19 mouse cellular contexts compared by ENCODE assay signal in the genomic region with DNA sequence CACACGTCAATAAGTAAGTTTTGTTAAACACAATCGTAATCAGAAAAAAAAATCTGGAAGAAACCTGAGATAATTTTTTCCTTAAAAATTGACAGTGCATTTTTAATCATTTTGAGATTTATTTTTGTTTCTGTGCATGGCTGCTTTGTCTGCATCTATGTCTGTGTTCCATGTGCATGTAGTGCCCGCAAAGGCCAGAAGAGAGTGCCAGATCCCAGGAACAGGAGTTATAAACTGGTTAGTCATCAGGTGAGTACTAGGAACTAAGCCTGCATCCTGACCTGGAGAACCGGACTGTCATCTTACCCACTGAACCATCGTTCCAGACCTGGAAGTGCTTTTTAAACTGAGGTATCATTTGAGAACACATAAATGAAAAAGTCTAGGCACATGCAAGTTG.
DNase-seq lines count a peak whose midpoint lies in the region; ATAC-seq and TF ChIP-seq lines count a peak whose summit lies in the region.
"Had no signal": no experiment of that assay in that cellular context is flagged by ENCODE, and none has a peak within 500 bp of the region (broad histone marks: within the 10 kb centered on the region; RNA-seq: fewer than 3 reads in every experiment).

No protein-coding gene starts in this region.

- H3K4me3 ChIP-seq in forebrain, postnatal 0 days (ENCODE audit: low read depth, low read length) = no peak overlapping the region
- H3K4me3 ChIP-seq in forebrain, embryonic 12.5 days (replicated peaks) = no peak overlapping the region
- no peak overlapping the region for H3K4me3 ChIP-seq in limb, embryonic 11.5 days (ENCODE audit: low read depth, low read length)
- H3K4me3 ChIP-seq in limb, embryonic 10.5 days = no peak overlapping the region
- H3K4me3 ChIP-seq: heart, embryonic 15.5 days; hindbrain, embryonic 15.5 days; limb, embryonic 13.5 days; midbrain, embryonic 12.5 days had no signal

- CTCF ChIA-PET in Patski (lab: Charles Lee) = no interaction called here

- H3K9me3 ChIP-seq in forebrain, postnatal 0 days (ENCODE audit: low read length) = no peaks in the 10 kb centered on the region
- H3K9me3 ChIP-seq in forebrain, embryonic 12.5 days = no peaks in the 10 kb centered on the region
- H3K9me3 ChIP-seq in limb, embryonic 11.5 days (ENCODE audit: control insufficient read depth, low read length) = no peaks in the 10 kb centered on the region
- H3K9me3 ChIP-seq in limb, embryonic 10.5 days (replicated peaks) = no peaks in the 10 kb centered on the region
- H3K9me3 ChIP-seq: heart, embryonic 15.5 days; hindbrain, embryonic 15.5 days; limb, embryonic 13.5 days; midbrain, embryonic 12.5 days had no signal

- ATAC-seq in forebrain, postnatal 0 days = no peak
- ATAC-seq in forebrain, embryonic 12.5 days (ENCODE audit: low FRiP score) = no peak
- ATAC-seq in limb, embryonic 11.5 days (ENCODE audit: insufficient number of reproducible peaks, low FRiP score, low TSS enrichment, low read depth) = no peak
- ATAC-seq in Patski = no peak
- ATAC-seq: CD4-positive, CD25-positive, alpha-beta regulatory T cell, adult 4 months had no signal

- H3K27me3 ChIP-seq in forebrain, postnatal 0 days (ENCODE audit: insufficient read depth, low read length) = no peaks in the 10 kb centered on the region
- H3K27me3 ChIP-seq in forebrain, embryonic 12.5 days = no peaks in the 10 kb centered on the region
- H3K27me3 ChIP-seq in limb, embryonic 11.5 days (ENCODE audit: control insufficient read depth, insufficient read depth, low read length) = no peaks in the 10 kb centered on the region
- H3K27me3 ChIP-seq in limb, embryonic 10.5 days (ENCODE audit: low read depth, poor library complexity, severe bottlenecking) = peaks cover 3% of the 10 kb centered on the region; the same call in 1 of the 2 replicates
- no peaks in the 10 kb centered on the region for H3K27me3 ChIP-seq in Patski
- H3K27me3 ChIP-seq: heart, embryonic 15.5 days; hindbrain, embryonic 15.5 days; limb, embryonic 13.5 days; midbrain, embryonic 12.5 days had no signal

- H3K27ac ChIP-seq in forebrain, postnatal 0 days (ENCODE audit: low read depth, low read length) = no peak overlapping the region
- H3K27ac ChIP-seq in forebrain, embryonic 12.5 days = no peak overlapping the region
- no peak overlapping the region for H3K27ac ChIP-seq in limb, embryonic 11.5 days (replicated peaks; ENCODE audit: low read depth, low read length)
- H3K27ac ChIP-seq in limb, embryonic 10.5 days = no peak overlapping the region
- H3K27ac ChIP-seq: heart, embryonic 15.5 days; hindbrain, embryonic 15.5 days; limb, embryonic 13.5 days; midbrain, embryonic 12.5 days had no signal

- no peaks in the 10 kb centered on the region for H3K36me3 ChIP-seq in forebrain, postnatal 0 days (ENCODE audit: insufficient read depth)
- no peaks in the 10 kb centered on the region for H3K36me3 ChIP-seq in forebrain, embryonic 12.5 days (replicated peaks)
- H3K36me3 ChIP-seq in limb, embryonic 11.5 days (ENCODE audit: control insufficient read depth, insufficient read depth, low read length) = no peaks in the 10 kb centered on the region
- H3K36me3 ChIP-seq in limb, embryonic 10.5 days = no peaks in the 10 kb centered on the region
- H3K36me3 ChIP-seq: heart, embryonic 15.5 days; hindbrain, embryonic 15.5 days; limb, embryonic 13.5 days; midbrain, embryonic 12.5 days had no signal

- no peak overlapping the region for H3K4me2 ChIP-seq in forebrain, postnatal 0 days (ENCODE audit: low read depth)
- no peak overlapping the region for H3K4me2 ChIP-seq in forebrain, embryonic 12.5 days
- H3K4me2 ChIP-seq in limb, embryonic 11.5 days (ENCODE audit: low read depth, severe bottlenecking) = no peak overlapping the region
- H3K4me2 ChIP-seq: heart, embryonic 15.5 days; hindbrain, embryonic 15.5 days; limb, embryonic 13.5 days; midbrain, embryonic 12.5 days had no signal

- POLR2A ChIA-PET in Patski (lab: Charles Lee) = no interaction called here

- DNase-seq in forebrain, postnatal 0 days = peak; percentile 17
- peak; percentile 24 for DNase-seq in limb, embryonic 11.5 days (ENCODE audit: low spot score)
- no peak for DNase-seq in limb, embryonic 10.5 days (ENCODE audit: low spot score)
- DNase-seq in 3T3-L1 (ENCODE audit: low read depth, low spot score) = peak; percentile 37
- DNase-seq in Patski (ENCODE audit: low read depth, low spot score) = no peak
- DNase-seq in natural killer cell, adult 2 months (ENCODE audit: low spot score in 2 of 2) = no peak
- DNase-seq in spleen, postnatal 4 days (ENCODE audit: low spot score in 2 of 2) = no peak
- DNase-seq: cerebellum, adult 11-12 months; gastrocnemius, postnatal 14 days; kidney, postnatal 10 days; lung, postnatal 10 days; right cerebral cortex, postnatal 25 days; thymus, postnatal 14 days had no signal

- H3K9ac ChIP-seq in forebrain, postnatal 0 days = no peak overlapping the region
- no peak overlapping the region for H3K9ac ChIP-seq in forebrain, embryonic 12.5 days
- H3K9ac ChIP-seq in limb, embryonic 11.5 days (ENCODE audit: low read length) = no peak overlapping the region
- H3K9ac ChIP-seq: heart, embryonic 15.5 days; hindbrain, embryonic 15.5 days; limb, embryonic 13.5 days; midbrain, embryonic 12.5 days had no signal

- peaks cover 12% of the 10 kb centered on the region; the same call in 1 of the 2 replicates for H3K4me1 ChIP-seq in forebrain, postnatal 0 days (ENCODE audit: insufficient read depth)
- H3K4me1 ChIP-seq in forebrain, embryonic 12.5 days = peaks cover 36% of the 10 kb centered on the region
- no peaks in the 10 kb centered on the region for H3K4me1 ChIP-seq in limb, embryonic 11.5 days (ENCODE audit: control insufficient read depth, insufficient read depth, low read length)
- peaks cover 34% of the 10 kb centered on the region for H3K4me1 ChIP-seq in limb, embryonic 10.5 days

- in situ Hi-C loops in Patski (cut with MboI; ENCODE audit: low pct_unique_long_range_greater_than_20kb) = no loop called here

- peak; percentile 55 for TF ChIP-seq CTCF in forebrain, postnatal 0 days (IDR thresholded peaks at IDR 0.05; ENCODE audit: low read depth)
- peak; percentile 69 for TF ChIP-seq CTCF in Patski (IDR thresholded peaks at IDR 0.05)

- 91% methylated on average over 5 of the region's 5 CpGs for WGBS in forebrain, postnatal 0 days
- WGBS in forebrain, embryonic 12.5 days = 85% methylated on average over 5 of the region's 5 CpGs
- WGBS in limb, embryonic 11.5 days = 91% methylated on average over 5 of the region's 5 CpGs
- 93% methylated on average over 5 of the region's 5 CpGs for WGBS in limb, embryonic 10.5 days

Comparison
In these comparisons a context has a peak if more than half of its experiments do, and no peak if none do; other contexts are left out.
1. DNase-seq: peak in forebrain, postnatal 0 days (single experiment), limb, embryonic 11.5 days (single experiment) and 3T3-L1 (single experiment); none in limb, embryonic 10.5 days (single experiment), Patski (single experiment), natural killer cell, adult 2 months (0 of 2) and spleen, postnatal 4 days (0 of 2).